Mouse (Mus musculus) forebrain, postnatal 0 days (tissue): ENCODE results near the gene Myh15. TPM values are rescaled to one million over a fixed set of nuclear protein-coding genes. Genes with fewer than 3 reads are reported as not detected.
A peak's percentile ranks its signal among the peaks of the same experiment; 100 is the strongest.

ENCODE experiments used
- ATAC-seq: fragments of 200-750 bp; cut with Nextera tagmentation; 2 replicates; pipeline ENCODE4 v1.8.0; 2017; ENCODE audit warnings: mild to moderate bottlenecking, moderate library complexity
- DNase-seq: peaks from one replicate; pipeline ENCODE4 v3.0.0-alpha.2; 2015
- H3K27ac ChIP-seq: fragments of 300-500 bp; sonication (generic); 2 replicates; pipeline ENCODE4 v1.5.1; 2014; ENCODE audit warnings: low read depth, mild to moderate bottlenecking, antibody characterized with exemption, low read length, moderate library complexity, mixed read lengths
- H3K27me3 ChIP-seq: fragments of 300-500 bp; sonication (generic); 2 replicates; pipeline ENCODE4 v1.6.1; 2014; ENCODE audit warnings: mild to moderate bottlenecking, low read length, mixed read lengths; ENCODE audit not compliant: insufficient read depth
- H3K36me3 ChIP-seq: fragments of 300-500 bp; sonication (generic); 2 replicates; pipeline ENCODE4 v1.6.1; 2014; ENCODE audit warnings: mild to moderate bottlenecking, moderate library complexity; ENCODE audit not compliant: insufficient read depth
- H3K4me1 ChIP-seq: fragments of 300-500 bp; sonication (generic); 2 replicates; pipeline ENCODE4 v1.6.1; 2014; ENCODE audit warnings: antibody characterized with exemption; ENCODE audit not compliant: insufficient read depth
- H3K4me2 ChIP-seq: fragments of 300-500 bp; sonication (generic); 2 replicates; pipeline ENCODE4 v1.6.1; 2014; ENCODE audit warnings: low read depth, mild to moderate bottlenecking, moderate library complexity
- H3K4me3 ChIP-seq: fragments of 300-500 bp; sonication (generic); 2 replicates; pipeline ENCODE4 v1.5.1; 2014; ENCODE audit warnings: low read depth, low read length, mixed read lengths
- H3K9ac ChIP-seq: fragments of 300-500 bp; sonication (generic); 2 replicates; pipeline ENCODE4 v1.6.1; 2014; ENCODE audit warnings: mild to moderate bottlenecking
- H3K9me3 ChIP-seq: fragments of 300-500 bp; sonication (generic); 2 replicates; pipeline ENCODE4 v1.6.1; 2016; ENCODE audit warnings: low read length
- CTCF ChIP-seq: sonication (generic); IDR thresholded peaks from 2 replicates; pipeline ENCODE4 v1.5.1; 2016; ENCODE audit warnings: antibody characterized with exemption, control low read depth, low read depth
- WGBS: fragments of 180-500 bp; shearing (Covaris S2); extraction: QIAGEN DNeasy Blood & Tissue Kit; methylation state at CpG from one replicate; pipeline ENCODE4 v1.1.7; 2014; 5-methylcytosine and 5-hydroxymethylcytosine counted together
- polyA plus RNA-seq: library from polyadenylated mRNA; unstranded; fragments of >200 nt; fragmentation: Nextera tagmentation; extraction: Ambion mirVana; gene quantifications from 2 replicates; pipeline ENCODE4 v1.2.1, GENCODE M21; 2015
- total RNA-seq: library from RNA; depleted of rRNA; stranded (reverse); fragments of >200 nt; gene quantifications from 2 replicates; pipeline ENCODE4 v1.2.3, GENCODE M21; 2014

Gene Myh15
- total and polyA plus RNA-seq, 2 experiments from 2014 or later, result 0.05 to 0.08 TPM

- Histone ChIP-seq H3K4me2 (no peak overlapping the region), H3K36me3 (no peaks in the 10 kb centered on the region), H3K4me3 (no peak overlapping the region), H3K4me1 (no peaks in the 10 kb centered on the region), H3K9me3 (no peaks in the 10 kb centered on the region), H3K9ac (no peak overlapping the region), H3K27ac (no peak overlapping the region), H3K27me3 (no peaks in the 10 kb centered on the region)
- no peak for DNase-seq
- TF ChIP-seq CTCF, result no peak
- 84% methylated on average over 3 of the region's 3 CpGs for WGBS
- ATAC-seq, result no peak
Observed at GRCm38 (mm10) chr16:49071316-49071715, 14.0 kb downstream of the Myh15 start.

GRCm38 (mm10) chr16:49128015-49128414, 70.7 kb downstream of the Myh15 start:
- Histone ChIP-seq H3K27me3 (no peaks in the 10 kb centered on the region), H3K4me2 (no peak overlapping the region), H3K4me1 (no peaks in the 10 kb centered on the region), H3K4me3 (no peak overlapping the region), H3K36me3 (no peaks in the 10 kb centered on the region), H3K27ac (no peak overlapping the region), H3K9me3 (no peaks in the 10 kb centered on the region), H3K9ac (no peak overlapping the region)
- no peak for TF ChIP-seq CTCF
- WGBS, result 62% methylated on average over 1 of the region's 1 CpGs
- no peak for ATAC-seq
- no peak for DNase-seq

GRCm38 (mm10) chr16:49156193-49156592, 98.9 kb downstream of the Myh15 start:
- H3K36me3 ChIP-seq, result no peaks in the 10 kb centered on the region
- no peak overlapping the region for H3K4me3 ChIP-seq
- ATAC-seq (no peak), DNase-seq (no peak)
- no peak overlapping the region for H3K27ac ChIP-seq
- no peaks in the 10 kb centered on the region for H3K4me1 ChIP-seq
- WGBS, result 80% methylated on average over 2 of the region's 2 CpGs
- H3K9ac ChIP-seq, result no peak overlapping the region
- H3K4me2 ChIP-seq, result no peak overlapping the region
- H3K27me3 ChIP-seq, result no peaks in the 10 kb centered on the region
- H3K9me3 ChIP-seq, result no peaks in the 10 kb centered on the region
- TF ChIP-seq CTCF, result no peak

GRCm38 (mm10) chr16:49164349-49165137, 107.3 kb downstream of the Myh15 start:
- DNase-seq, result peak; percentile 83
- peak; percentile 92 for TF ChIP-seq CTCF
- H3K4me1 ChIP-seq, result no peaks in the 10 kb centered on the region
- H3K4me2 ChIP-seq, result no peak overlapping the region
- 42% methylated on average over 7 of the region's 7 CpGs for WGBS
- no peak overlapping the region for H3K4me3 ChIP-seq
- no peaks in the 10 kb centered on the region for H3K36me3 ChIP-seq
- H3K27me3 ChIP-seq, result no peaks in the 10 kb centered on the region
- peak; percentile 74; the same call in 1 of the 2 replicates for ATAC-seq
- H3K9ac ChIP-seq, result no peak overlapping the region
- no peaks in the 10 kb centered on the region for H3K9me3 ChIP-seq
- no peak overlapping the region for H3K27ac ChIP-seq

GRCm38 (mm10) chr16:49165728-49166127, 108.4 kb downstream of the Myh15 start:
- Histone ChIP-seq H3K9me3 (no peaks in the 10 kb centered on the region), H3K36me3 (no peaks in the 10 kb centered on the region), H3K4me2 (no peak overlapping the region), H3K4me1 (no peaks in the 10 kb centered on the region), H3K9ac (no peak overlapping the region), H3K27me3 (no peaks in the 10 kb centered on the region), H3K27ac (no peak overlapping the region), H3K4me3 (no peak overlapping the region)
- WGBS, result 89% methylated on average over 11 of the region's 11 CpGs
- no peak for ATAC-seq
- no peak for TF ChIP-seq CTCF
- DNase-seq, result no peak

GRCm38 (mm10) chr16:49167325-49167724, 110.0 kb downstream of the Myh15 start:
- ATAC-seq (no peak), DNase-seq (no peak)
- no peaks in the 10 kb centered on the region for H3K36me3 ChIP-seq
- no peak overlapping the region for H3K4me3 ChIP-seq
- H3K4me2 ChIP-seq, result no peak overlapping the region
- no peak for TF ChIP-seq CTCF
- H3K27me3 ChIP-seq, result no peaks in the 10 kb centered on the region
- 87% methylated on average over 12 of the region's 12 CpGs for WGBS
- no peaks in the 10 kb centered on the region for H3K9me3 ChIP-seq
- H3K9ac ChIP-seq, result no peak overlapping the region
- H3K27ac ChIP-seq, result no peak overlapping the region
- no peaks in the 10 kb centered on the region for H3K4me1 ChIP-seq

GRCm38 (mm10) chr16:49175077-49175476, 117.8 kb downstream of the Myh15 start:
- 97% methylated on average over 1 of the region's 1 CpGs for whole genome bisulfite sequencing
- TF ChIP-seq CTCF, result no peak
- no peaks in the 10 kb centered on the region for H3K36me3 ChIP-seq
- H3K27me3 ChIP-seq, result no peaks in the 10 kb centered on the region
- H3K4me3 ChIP-seq, result no peak overlapping the region
- DNase-seq (no peak), ATAC-seq (no peak)
- H3K9ac ChIP-seq, result no peak overlapping the region
- H3K27ac ChIP-seq, result no peak overlapping the region
- no peaks in the 10 kb centered on the region for H3K4me1 ChIP-seq
- no peak overlapping the region for H3K4me2 ChIP-seq
- no peaks in the 10 kb centered on the region for H3K9me3 ChIP-seq
